18 mouse cellular contexts compared by ENCODE assay signal in the genomic region with DNA sequence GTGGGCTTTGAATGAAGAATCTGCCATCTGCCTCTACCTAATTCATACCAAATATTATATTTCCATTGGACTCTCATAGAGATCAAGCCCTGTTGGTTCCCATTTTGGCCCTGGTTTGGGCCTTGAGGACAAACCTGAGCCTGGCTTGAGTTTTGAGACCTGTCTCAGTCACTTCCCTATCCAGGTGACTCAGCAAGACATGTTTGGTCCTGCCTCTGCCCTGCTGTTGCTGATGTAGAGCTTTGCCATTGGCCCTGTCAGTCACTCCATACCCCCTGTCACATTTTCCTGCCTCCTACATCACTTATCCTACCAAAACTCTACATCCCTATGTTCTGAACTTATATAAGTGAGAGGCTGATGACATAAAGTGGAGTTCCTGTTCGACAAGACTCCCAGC.
"Had no signal": no experiment of that assay in that cellular context is flagged by ENCODE, and none has a peak within 500 bp of the region (broad histone marks: within the 10 kb centered on the region; RNA-seq: fewer than 3 reads in every experiment).

No protein-coding gene starts in this region.

- H3K4me1 ChIP-seq: megakaryocyte, embryonic 14.5 days; midbrain, embryonic 13.5 days; midbrain, embryonic 15.5 days; neural tube, embryonic 12.5 days; stomach, embryonic 15.5 days had no signal

- H3K36me3 ChIP-seq: midbrain, embryonic 13.5 days; midbrain, embryonic 15.5 days; neural tube, embryonic 12.5 days; stomach, embryonic 15.5 days had no signal

- H3K9me3 ChIP-seq: megakaryocyte, embryonic 14.5 days; midbrain, embryonic 13.5 days; midbrain, embryonic 15.5 days; stomach, embryonic 15.5 days had no signal

- H3K27me3 ChIP-seq: megakaryocyte, embryonic 14.5 days; midbrain, embryonic 13.5 days; midbrain, embryonic 15.5 days; neural tube, embryonic 12.5 days; stomach, embryonic 15.5 days had no signal

- H3K4me3 ChIP-seq: megakaryocyte, embryonic 14.5 days; midbrain, embryonic 13.5 days; midbrain, embryonic 15.5 days; neural tube, embryonic 12.5 days; stomach, embryonic 15.5 days had no signal

- H3K9ac ChIP-seq: lung, embryonic 14.5 days; midbrain, embryonic 13.5 days; midbrain, embryonic 15.5 days; neural tube, embryonic 12.5 days; stomach, embryonic 15.5 days had no signal

- H3K4me2 ChIP-seq: lung, embryonic 14.5 days; midbrain, embryonic 11.5 days; midbrain, embryonic 13.5 days; midbrain, embryonic 15.5 days; neural tube, embryonic 12.5 days; stomach, embryonic 15.5 days had no signal

- H3K27ac ChIP-seq: macrophage; midbrain, embryonic 13.5 days; midbrain, embryonic 15.5 days; neural tube, embryonic 12.5 days; stomach, embryonic 15.5 days; stomach, postnatal 0 days had no signal

- DNase-seq: lung, adult 18-20 months; lung, embryonic 14.5 days; lung, postnatal 14 days; lung, postnatal 36 days; right cerebral cortex, postnatal 14 days; right cerebral cortex, postnatal 4 days; spleen, adult 18-20 months; thymus, adult 2 months; thymus, postnatal 25 days; thymus, postnatal 4 days had no signal
